Mouse (Mus musculus): Measurements from ENCODE around the gene Plch2. TPM values are rescaled to one million over a fixed set of nuclear protein-coding genes. Genes with fewer than 3 reads are reported as not detected.

Plch2 gene
- polyA plus RNA-seq, 1 experiment from 2014 or later: 0.57 TPM

DNA sequence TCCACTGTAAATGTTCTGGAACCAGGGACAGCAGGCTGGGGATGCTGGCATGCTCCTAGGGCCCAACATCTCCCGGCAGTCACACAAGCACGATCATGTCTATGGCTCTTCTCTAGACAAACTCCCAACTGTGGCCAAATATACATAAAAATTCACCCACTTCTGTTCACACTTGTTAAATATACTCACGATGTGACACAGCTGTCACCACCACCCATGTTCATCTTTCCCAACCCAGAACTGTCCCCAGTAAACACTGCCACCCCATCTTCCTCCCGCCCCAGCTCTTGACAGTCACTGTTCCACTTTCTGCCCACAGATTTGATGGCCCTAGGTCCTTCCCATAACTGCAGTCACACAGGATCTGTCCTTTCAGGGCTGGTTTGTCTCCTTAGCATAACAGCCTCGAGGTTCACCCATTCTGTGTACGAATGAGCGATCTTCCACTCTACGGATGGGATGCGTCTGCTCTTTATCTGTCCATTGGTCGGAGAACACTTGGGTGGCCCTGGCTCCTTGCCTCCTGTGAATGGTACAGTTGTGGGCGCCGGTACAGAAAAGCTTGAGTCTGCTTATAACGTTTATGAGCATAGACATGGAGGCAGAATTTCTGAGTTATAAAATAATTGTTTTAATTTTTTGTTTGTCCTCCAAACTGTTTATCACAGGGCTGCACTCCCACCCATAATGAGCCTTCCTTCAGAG, 99.1 kb downstream of the Plch2 start:
- no peak for DNase-seq (ENCODE audit: low spot score)
- peaks cover 43% of the 10 kb centered on the region for H3K4me1 ChIP-seq
- WGBS: 43% methylated on average over 13 of the region's 13 CpGs
- no peaks in the 10 kb centered on the region for H3K9me3 ChIP-seq
- H3K27ac ChIP-seq: no peak overlapping the region
- H3K4me3 ChIP-seq: no peak overlapping the region
- no peaks in the 10 kb centered on the region for H3K36me3 ChIP-seq
- peaks cover 99% of the 10 kb centered on the region for H3K27me3 ChIP-seq (ENCODE audit: insufficient read depth, poor library complexity, severe bottlenecking)

DNA sequence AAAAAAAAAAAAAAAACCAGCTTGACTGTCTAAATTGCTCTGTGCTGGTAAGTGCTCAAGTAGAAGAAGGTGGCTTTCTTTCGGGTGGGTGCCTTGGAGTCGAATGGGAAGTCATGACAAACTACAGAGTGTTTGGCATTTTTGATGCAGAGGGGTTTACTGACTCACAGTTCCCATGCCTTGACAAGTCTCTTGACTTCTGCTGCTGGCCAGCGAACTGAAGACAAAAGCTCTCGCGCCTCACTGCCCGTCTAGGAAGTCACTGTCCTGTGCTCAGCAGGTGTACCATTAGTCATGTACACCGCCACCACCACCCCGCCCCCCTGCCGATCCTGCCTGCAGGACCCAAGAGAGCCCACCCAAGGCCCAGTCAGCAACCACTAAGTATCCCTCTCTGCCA, 100.0 kb downstream of the Plch2 start:
- no peak overlapping the region for H3K27ac ChIP-seq
- peaks cover 99% of the 10 kb centered on the region for H3K27me3 ChIP-seq (ENCODE audit: insufficient read depth, poor library complexity, severe bottlenecking)
- peaks cover 38% of the 10 kb centered on the region for H3K4me1 ChIP-seq
- WGBS: 41% methylated on average over 9 of the region's 9 CpGs
- H3K9me3 ChIP-seq: no peaks in the 10 kb centered on the region
- no peaks in the 10 kb centered on the region for H3K36me3 ChIP-seq
- no peak for DNase-seq (ENCODE audit: low spot score)
- no peak overlapping the region for H3K4me3 ChIP-seq

DNA sequence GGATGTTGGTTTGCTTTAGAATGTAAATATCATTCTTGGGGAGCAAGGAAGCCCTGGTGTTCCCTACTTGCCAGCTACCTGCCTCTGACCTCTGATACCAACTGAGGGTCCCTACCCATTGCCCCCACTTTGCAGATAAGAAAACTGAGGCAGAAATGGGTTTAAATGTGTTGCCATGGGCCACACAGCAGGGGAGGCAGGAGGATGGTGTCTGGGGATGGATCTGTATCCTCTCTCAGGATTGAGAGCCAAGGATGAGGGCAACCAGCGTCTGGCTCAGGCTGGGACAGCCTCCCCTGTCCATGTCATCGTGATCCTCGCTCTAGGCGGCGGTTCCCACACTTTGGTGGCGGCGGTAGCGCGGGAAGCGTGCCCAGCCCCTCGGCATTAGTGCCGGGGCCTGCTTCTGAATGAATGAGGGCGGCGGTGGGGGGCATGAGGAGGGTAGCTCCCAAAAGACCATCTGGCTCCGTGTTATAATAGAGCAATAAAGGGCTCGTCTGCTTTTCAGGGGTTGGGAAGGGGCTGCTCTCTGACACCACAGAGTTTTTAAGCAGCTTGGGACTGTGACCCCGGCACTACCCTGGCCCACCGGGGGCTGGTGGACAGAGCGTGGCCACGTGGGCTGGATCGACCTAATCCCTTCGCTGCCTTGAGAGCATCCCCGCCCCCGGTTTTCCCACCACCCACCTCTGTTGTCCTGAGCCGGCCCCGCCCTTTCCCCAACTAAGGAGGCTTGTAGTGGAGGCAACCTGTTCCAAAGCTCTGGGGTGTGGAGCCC, 103.9 kb downstream of the Plch2 start:
- H3K27me3 ChIP-seq (ENCODE audit: insufficient read depth, poor library complexity, severe bottlenecking): peaks cover 96% of the 10 kb centered on the region
- WGBS: 5% methylated on average over 26 of the region's 26 CpGs
- peaks cover 18% of the 10 kb centered on the region for H3K4me1 ChIP-seq
- H3K36me3 ChIP-seq: no peaks in the 10 kb centered on the region
- no peak for DNase-seq (ENCODE audit: low spot score)
- peak overlapping the region; percentile 15; the same call in 1 of the 2 replicates for H3K4me3 ChIP-seq
- H3K9me3 ChIP-seq: no peaks in the 10 kb centered on the region
- no peak overlapping the region for H3K27ac ChIP-seq

DNA sequence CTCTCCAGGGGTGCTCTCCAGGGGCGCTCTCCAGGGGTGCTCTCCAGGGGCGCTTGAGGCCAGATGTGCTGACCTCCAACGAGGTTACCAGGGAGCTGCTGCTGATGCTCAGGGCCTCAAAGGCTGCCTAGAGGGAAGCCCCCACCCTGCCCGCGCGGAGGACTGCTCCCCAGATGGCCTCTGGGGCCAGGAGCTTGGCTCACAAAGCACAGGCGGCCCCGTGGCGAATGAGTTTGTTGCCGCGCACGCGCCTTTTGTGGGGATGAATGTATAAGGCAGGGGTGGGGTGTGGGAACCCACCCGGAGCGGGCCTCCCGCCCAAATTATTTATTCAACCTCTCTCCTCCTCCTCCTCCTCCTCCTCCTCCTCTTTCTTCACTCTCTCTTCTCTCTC, 107.0 kb downstream of the Plch2 start:
- Histone ChIP-seq H3K4me1 (peaks cover 27% of the 10 kb centered on the region), H3K4me3 (no peak overlapping the region), H3K36me3 (no peaks in the 10 kb centered on the region), H3K27ac (no peak overlapping the region), H3K9me3 (no peaks in the 10 kb centered on the region), H3K27me3 (ENCODE audit: insufficient read depth, poor library complexity, severe bottlenecking) (peaks cover 67% of the 10 kb centered on the region)
- DNase-seq (ENCODE audit: low spot score): no peak
- 16% methylated on average over 16 of the region's 16 CpGs for WGBS

GRCm38 (mm10) chr4:154948940-154949588, 107.5 kb downstream of the Plch2 start:
- 65% methylated on average over 6 of the region's 6 CpGs for WGBS
- DNase-seq (ENCODE audit: low spot score): no peak
- Histone ChIP-seq H3K36me3 (no peaks in the 10 kb centered on the region), H3K27me3 (ENCODE audit: insufficient read depth, poor library complexity, severe bottlenecking) (peaks cover 61% of the 10 kb centered on the region), H3K4me3 (no peak overlapping the region), H3K4me1 (peaks cover 29% of the 10 kb centered on the region), H3K27ac (no peak overlapping the region), H3K9me3 (no peaks in the 10 kb centered on the region)

DNA sequence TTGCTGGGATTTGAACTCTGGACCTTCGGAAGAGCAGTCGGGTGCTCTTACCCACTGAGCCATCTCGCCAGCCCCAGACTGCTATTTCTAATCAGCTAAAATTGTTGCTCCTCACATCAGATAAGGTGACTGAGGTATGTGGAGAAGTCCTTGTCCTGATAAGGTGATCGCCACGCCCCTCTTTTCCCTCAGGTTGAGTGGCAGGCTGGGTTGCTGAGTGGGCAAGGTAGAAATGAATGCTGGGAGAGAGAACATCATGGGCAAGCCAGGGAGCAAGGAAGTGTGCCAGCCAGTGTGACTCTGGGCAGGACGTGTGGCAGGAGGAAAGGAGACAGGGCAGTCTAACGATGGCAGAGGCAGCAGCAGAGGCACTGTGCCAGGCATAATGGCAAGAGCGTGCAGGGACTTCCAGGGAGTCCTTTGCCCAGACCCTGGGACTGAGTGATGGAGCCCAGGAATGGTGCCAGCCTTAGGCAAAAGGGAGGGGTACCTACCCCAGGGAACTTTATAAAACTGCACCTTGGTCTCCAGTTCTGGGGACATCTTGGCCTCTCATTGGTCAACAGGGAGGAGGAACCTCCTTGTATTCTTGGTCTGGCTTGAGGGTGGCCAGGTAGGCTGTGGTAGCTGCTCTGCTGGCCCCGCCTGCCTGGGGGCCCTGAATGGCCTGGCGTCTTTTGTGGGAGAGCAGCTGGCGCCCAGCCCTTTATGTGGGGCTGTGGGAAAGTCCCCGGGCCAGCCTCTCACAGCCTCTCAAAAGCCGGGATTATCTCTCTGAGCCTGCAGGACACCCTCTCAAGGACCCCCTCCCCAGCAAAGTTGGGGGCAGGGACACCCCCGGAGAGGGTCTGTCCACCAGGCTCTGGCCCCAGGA, 108.3 kb downstream of the Plch2 start:
- Histone ChIP-seq H3K4me3 (no peak overlapping the region), H3K9me3 (no peaks in the 10 kb centered on the region), H3K27ac (no peak overlapping the region), H3K36me3 (no peaks in the 10 kb centered on the region), H3K27me3 (ENCODE audit: insufficient read depth, poor library complexity, severe bottlenecking) (peaks cover 54% of the 10 kb centered on the region), H3K4me1 (peaks cover 35% of the 10 kb centered on the region)
- 56% methylated on average over 14 of the region's 14 CpGs for WGBS
- DNase-seq (ENCODE audit: low spot score): no peak

GRCm38 (mm10) chr4:154946319-154946718, 110.3 kb downstream of the Plch2 start:
- 4% methylated on average over 8 of the region's 8 CpGs for WGBS
- Histone ChIP-seq H3K27ac (peak overlapping the region; percentile 77), H3K9me3 (no peaks in the 10 kb centered on the region)

DNA sequence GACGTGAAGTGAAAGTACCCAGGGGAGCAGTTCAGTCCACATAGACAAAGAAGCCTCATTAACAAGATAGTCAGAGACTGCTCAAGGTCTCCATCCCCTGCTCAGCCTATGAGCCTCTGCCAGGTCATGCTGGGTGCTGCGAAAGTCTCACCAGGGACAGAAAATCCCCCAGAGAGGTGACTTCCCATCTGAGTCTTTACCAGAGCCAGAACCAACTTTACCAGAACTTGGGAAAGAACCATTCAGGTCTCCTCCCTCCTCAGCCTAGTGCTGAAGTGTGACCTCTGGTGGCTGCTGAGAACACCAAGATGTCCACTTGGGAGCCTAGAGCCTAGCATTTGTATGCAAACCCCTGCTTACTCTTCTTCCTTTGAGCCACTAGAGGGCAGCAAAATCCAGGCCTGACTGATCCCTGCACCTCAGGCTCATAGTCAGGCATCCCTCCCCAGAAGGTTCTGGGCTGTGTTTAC, 112.4 kb downstream of the Plch2 start:
- Histone ChIP-seq H3K36me3 (no peaks in the 10 kb centered on the region), H3K4me1 (peaks cover 26% of the 10 kb centered on the region), H3K9me3 (no peaks in the 10 kb centered on the region), H3K27me3 (ENCODE audit: insufficient read depth, poor library complexity, severe bottlenecking) (peaks cover 12% of the 10 kb centered on the region), H3K4me3 (no peak overlapping the region), H3K27ac (0 out of 2 replicates have a peak overlapping the region, but pooled peaks have one; percentile 16)
- WGBS: 20% methylated on average over 2 of the region's 2 CpGs
- DNase-seq (ENCODE audit: low spot score): peak; percentile 92

More at GRCm38 (mm10) chr4:154946319-154946718, 110.3 kb downstream of the Plch2 start:
- peak; percentile 92 for DNase-seq (ENCODE audit: low spot score)
- H3K4me3 ChIP-seq: peak overlapping the region; percentile 48
- no peaks in the 10 kb centered on the region for H3K36me3 ChIP-seq
- peaks cover 28% of the 10 kb centered on the region for H3K4me1 ChIP-seq
- H3K27me3 ChIP-seq (ENCODE audit: insufficient read depth, poor library complexity, severe bottlenecking): peaks cover 34% of the 10 kb centered on the region

- no peaks in the 10 kb centered on the region for H3K9me3 ChIP-seq
- H3K36me3 ChIP-seq: no peaks in the 10 kb centered on the region
- peaks cover 6% of the 10 kb centered on the region for H3K27me3 ChIP-seq (ENCODE audit: insufficient read depth, poor library complexity, severe bottlenecking)
- H3K4me1 ChIP-seq: peaks cover 23% of the 10 kb centered on the region
- 69% methylated on average over 6 of the region's 6 CpGs for WGBS
- DNase-seq (ENCODE audit: low spot score): no peak
- no peak overlapping the region for H3K4me3 ChIP-seq
- H3K27ac ChIP-seq: no peak overlapping the region; the same call in 1 of the 2 replicates
Observed at GRCm38 (mm10) chr4:154943323-154944039, 113.1 kb downstream of the Plch2 start.

DNA sequence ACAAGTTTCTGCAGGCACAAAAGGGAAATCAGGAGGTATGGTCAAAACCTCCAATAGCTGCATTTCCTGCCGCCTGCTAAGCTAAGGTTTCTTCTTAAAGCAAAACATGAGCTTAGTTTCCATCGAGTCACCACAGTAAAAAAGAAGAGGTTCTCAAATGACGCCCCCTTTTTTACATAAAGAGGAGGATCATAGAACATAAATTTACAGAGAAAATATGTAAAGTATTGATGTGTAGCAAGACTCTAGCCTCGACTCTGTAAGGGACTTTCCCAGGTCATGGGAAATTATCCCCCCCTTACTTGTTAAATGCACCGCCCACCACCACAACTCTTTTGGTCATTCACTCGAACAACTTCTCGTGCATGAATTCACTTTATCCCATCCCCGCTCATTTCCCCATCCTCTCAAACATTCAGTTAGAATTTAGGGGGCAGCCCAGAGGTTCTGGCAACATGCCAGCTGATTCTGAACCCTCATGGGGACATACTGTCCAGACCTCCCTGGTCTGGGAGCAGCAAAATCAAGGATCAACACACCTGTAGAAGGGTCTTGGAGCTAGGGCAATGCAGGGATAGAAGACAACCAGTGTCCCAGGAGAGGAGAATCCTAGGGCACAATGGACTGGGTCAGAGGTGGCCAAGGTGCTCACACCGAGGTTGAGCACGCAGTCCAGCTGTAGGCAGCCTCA, 113.8 kb downstream of the Plch2 start:
- H3K27me3 ChIP-seq (ENCODE audit: insufficient read depth, poor library complexity, severe bottlenecking): no peaks in the 10 kb centered on the region; the same call in 1 of the 2 replicates
- no peaks in the 10 kb centered on the region for H3K36me3 ChIP-seq
- H3K27ac ChIP-seq: no peak overlapping the region
- H3K4me1 ChIP-seq: peaks cover 22% of the 10 kb centered on the region
- WGBS: 80% methylated on average over 10 of the region's 10 CpGs
- no peak overlapping the region for H3K4me3 ChIP-seq
- H3K9me3 ChIP-seq: no peaks in the 10 kb centered on the region
- DNase-seq (ENCODE audit: low spot score): no peak

GRCm38 (mm10) chr4:154941831-154942230, 114.8 kb downstream of the Plch2 start:
- Histone ChIP-seq H3K27me3 (ENCODE audit: insufficient read depth, poor library complexity, severe bottlenecking) (no peaks in the 10 kb centered on the region; the same call in 1 of the 2 replicates), H3K4me3 (no peak overlapping the region), H3K4me1 (peaks cover 22% of the 10 kb centered on the region), H3K9me3 (no peaks in the 10 kb centered on the region), H3K36me3 (no peaks in the 10 kb centered on the region), H3K27ac (no peak overlapping the region)
- DNase-seq (ENCODE audit: low spot score): no peak
- 74% methylated on average over 5 of the region's 5 CpGs for WGBS

Measured in heart, embryonic 10.5 days (tissue).